Mouse (Mus musculus) heart, postnatal 0 days (tissue): ENCODE measurements around the gene Sirpa.

ENCODE experiments used
- CTCF ChIP-seq: IDR thresholded peaks from 2 replicates; pipeline ENCODE4 v1.5.1; 2016; ENCODE audit warnings: antibody characterized with exemption, control low read depth, low read depth
- EP300 ChIP-seq: IDR thresholded peaks from 2 replicates; pipeline ENCODE4 v1.6.1; 2016; ENCODE audit warnings: antibody characterized with exemption, low read depth

- TF ChIP-seq CTCF (no peak), EP300 (no peak)
Observed at GRCm38 (mm10) chr2:129550781-129551180, 41.9 kb upstream of the Sirpa start.
